Mouse (Mus musculus) embryonic facial prominence, embryonic 11.5 days (tissue): ENCODE results near the gene Borcs8. TPM values are rescaled to one million over a fixed set of nuclear protein-coding genes. Genes with fewer than 3 reads are reported as not detected.
A peak's percentile ranks its signal among the peaks of the same experiment; 100 is the strongest.

Experiments used
- ATAC-seq: fragments of 200-750 bp; cut with Nextera tagmentation; replicated peaks from 2 replicates; pipeline ENCODE4 v1.8.0; 2017; ENCODE audit warnings: low read depth; ENCODE audit not compliant: insufficient number of reproducible peaks, low FRiP score, low TSS enrichment
- DNase-seq: peaks from one replicate; pipeline ENCODE4 v3.0.0-alpha.2; 2015; ENCODE audit warnings: low spot score
- H3K27ac ChIP-seq: fragments of 300-500 bp; sonication (generic); replicated peaks from 2 replicates; pipeline ENCODE4 v1.5.1; 2014; ENCODE audit warnings: mild to moderate bottlenecking, low read depth, low read length, control low read depth
- H3K27me3 ChIP-seq: fragments of 300-500 bp; sonication (generic); 2 replicates; pipeline ENCODE4 v1.6.1; 2014; ENCODE audit warnings: mild to moderate bottlenecking, low read length, moderate library complexity, mixed read lengths; ENCODE audit not compliant: control insufficient read depth, insufficient read depth
- H3K36me3 ChIP-seq: fragments of 300-500 bp; sonication (generic); replicated peaks from 2 replicates; pipeline ENCODE4 v1.6.1; 2014; ENCODE audit warnings: low read depth, mild to moderate bottlenecking, low read length, moderate library complexity, mixed read lengths; ENCODE audit not compliant: control insufficient read depth, insufficient read depth
- H3K4me1 ChIP-seq: fragments of 300-500 bp; sonication (generic); 2 replicates; pipeline ENCODE4 v1.6.1; 2014; ENCODE audit warnings: low read length, mixed read lengths; ENCODE audit not compliant: control insufficient read depth, insufficient read depth
- H3K4me2 ChIP-seq: fragments of 300-500 bp; sonication (generic); 2 replicates; pipeline ENCODE4 v1.6.1; 2014; ENCODE audit warnings: low read depth, mild to moderate bottlenecking, control low read depth, low read length, moderate library complexity
- H3K4me3 ChIP-seq: fragments of 300-500 bp; sonication (generic); 2 replicates; pipeline ENCODE4 v1.5.1; 2014; ENCODE audit warnings: low read depth, low read length, control low read depth
- H3K9ac ChIP-seq: fragments of 300-500 bp; sonication (generic); replicated peaks from 2 replicates; pipeline ENCODE4 v1.6.1; 2014; ENCODE audit warnings: mild to moderate bottlenecking, control low read depth, low read length
- H3K9me3 ChIP-seq: fragments of 300-500 bp; sonication (generic); replicated peaks from 2 replicates; pipeline ENCODE4 v1.6.1; 2016; ENCODE audit warnings: mild to moderate bottlenecking, low read length, inconsistent platforms, mixed read lengths; ENCODE audit not compliant: control insufficient read depth
- whole genome bisulfite sequencing: fragments of 180-500 bp; shearing (Covaris S2); extraction: QIAGEN DNeasy Blood & Tissue Kit; methylation state at CpG from one replicate; pipeline ENCODE4 v1.1.7; 2014; 5-methylcytosine and 5-hydroxymethylcytosine counted together
- polyA plus RNA-seq: library from polyadenylated mRNA; unstranded; fragments of >200 nt; fragmentation: Nextera tagmentation; extraction: Ambion mirVana; gene quantifications from 2 replicates; pipeline ENCODE4 v1.2.1, GENCODE M21; 2014

Gene Borcs8
- 40.4 and 46.6 TPM in 2 replicates for polyA plus RNA-seq

GRCm38 (mm10) chr8:70139026-70139857 is at the start of gene Borcs8, which contains the start of the genes Rfxank and Mef2b:
Borcs8 (plus strand) TSS chr8:70139499.
Rfxank (minus strand) TSS chr8:70139154.
Mef2b (plus strand) TSS chr8:70139711.
- Histone ChIP-seq H3K27ac (peak within 1 kb of the TSS; percentile 57), H3K4me2 (peak within 1 kb of the TSS; percentile 81), H3K36me3 (peaks cover 7% of the 10 kb centered on the region), H3K27me3 (no peaks in the 10 kb centered on the region), H3K4me1 (peaks cover 5% of the 10 kb centered on the region), H3K9ac (peak within 1 kb of the TSS; percentile 83), H3K9me3 (no peaks in the 10 kb centered on the region), H3K4me3 (peak within 1 kb of the TSS; percentile 78)
- ATAC-seq (peak; percentile 93), DNase-seq (peak; percentile 100)
- under 1% methylated on average over 46 of the region's 46 CpGs for WGBS

- WGBS = 57% methylated on average over 8 of the region's 8 CpGs
- no peak for DNase-seq
Observed at GRCm38 (mm10) chr8:70092786-70093185, 46.5 kb upstream of the Borcs8 start.

GRCm38 (mm10) chr8:70099276-70099675 is 40.0 kb upstream of the Borcs8 start:
- DNase-seq = no peak
- Histone ChIP-seq H3K36me3 (no peaks in the 10 kb centered on the region; the same call in 1 of the 2 replicates), H3K4me2 (no peak overlapping the region), H3K27ac (no peak overlapping the region), H3K27me3 (no peaks in the 10 kb centered on the region), H3K9ac (no peak overlapping the region), H3K9me3 (no peaks in the 10 kb centered on the region; the same call in 1 of the 2 replicates), H3K4me3 (no peak overlapping the region), H3K4me1 (no peaks in the 10 kb centered on the region)
- no peak for ATAC-seq
- 76% methylated on average over 8 of the region's 8 CpGs for WGBS

More at GRCm38 (mm10) chr8:70092786-70093185, 46.5 kb upstream of the Borcs8 start:
- H3K27me3 ChIP-seq = peaks cover 22% of the 10 kb centered on the region
- ATAC-seq = no peak
- H3K4me2 ChIP-seq = no peak overlapping the region
- no peak overlapping the region for H3K9ac ChIP-seq
- H3K9me3 ChIP-seq = no peaks in the 10 kb centered on the region; the same call in 1 of the 2 replicates
- H3K4me1 ChIP-seq = 0 out of 2 replicates have a peak, but pooled peaks cover 4% of the 10 kb centered on the region
- H3K27ac ChIP-seq = no peak overlapping the region
- no peaks in the 10 kb centered on the region for H3K36me3 ChIP-seq
- H3K4me3 ChIP-seq = no peak overlapping the region

- no peak for DNase-seq
Observed at GRCm38 (mm10) chr8:70100241-70100640, 39.1 kb upstream of the Borcs8 start.

GRCm38 (mm10) chr8:70104506-70104905 is 34.8 kb upstream of the Borcs8 start:
- no peak overlapping the region for H3K4me2 ChIP-seq

More at GRCm38 (mm10) chr8:70100241-70100640, 39.1 kb upstream of the Borcs8 start:
- no peak overlapping the region for H3K27ac ChIP-seq
- no peak overlapping the region for H3K4me2 ChIP-seq
- H3K4me3 ChIP-seq = no peak overlapping the region
- 86% methylated on average over 8 of the region's 8 CpGs for WGBS
- ATAC-seq = no peak
- H3K9me3 ChIP-seq = no peaks in the 10 kb centered on the region; the same call in 1 of the 2 replicates
- H3K36me3 ChIP-seq = no peaks in the 10 kb centered on the region; the same call in 1 of the 2 replicates
- H3K9ac ChIP-seq = no peak overlapping the region
- no peaks in the 10 kb centered on the region for H3K4me1 ChIP-seq
- H3K27me3 ChIP-seq = no peaks in the 10 kb centered on the region

GRCm38 (mm10) chr8:70104922-70105321 is 34.4 kb upstream of the Borcs8 start:
- 82% methylated on average over 7 of the region's 7 CpGs for WGBS
- ATAC-seq (no peak), DNase-seq (no peak)
- Histone ChIP-seq H3K9ac (no peak overlapping the region), H3K27ac (no peak overlapping the region), H3K36me3 (no peaks in the 10 kb centered on the region), H3K4me1 (no peaks in the 10 kb centered on the region), H3K9me3 (no peaks in the 10 kb centered on the region), H3K4me2 (no peak overlapping the region), H3K4me3 (no peak overlapping the region), H3K27me3 (peaks cover 5% of the 10 kb centered on the region; the same call in 1 of the 2 replicates)

More at GRCm38 (mm10) chr8:70104506-70104905, 34.8 kb upstream of the Borcs8 start:
- H3K36me3 ChIP-seq = no peaks in the 10 kb centered on the region
- no peak overlapping the region for H3K4me3 ChIP-seq
- ATAC-seq (no peak), DNase-seq (no peak)
- H3K27me3 ChIP-seq = peaks cover 3% of the 10 kb centered on the region; the same call in 1 of the 2 replicates
- no peaks in the 10 kb centered on the region for H3K4me1 ChIP-seq
- no peaks in the 10 kb centered on the region for H3K9me3 ChIP-seq
- no peak overlapping the region for H3K9ac ChIP-seq
- H3K27ac ChIP-seq = no peak overlapping the region
- WGBS = 17% methylated on average over 6 of the region's 6 CpGs

GRCm38 (mm10) chr8:70110451-70110850 is 28.8 kb upstream of the Borcs8 start:
- H3K4me2 ChIP-seq = no peak overlapping the region
- 89% methylated on average over 2 of the region's 2 CpGs for WGBS
- no peak overlapping the region for H3K4me3 ChIP-seq
- ATAC-seq (no peak), DNase-seq (no peak)
- no peak overlapping the region for H3K27ac ChIP-seq
- no peaks in the 10 kb centered on the region for H3K36me3 ChIP-seq
- no peak overlapping the region for H3K9ac ChIP-seq
- H3K4me1 ChIP-seq = peaks cover 4% of the 10 kb centered on the region; the same call in 1 of the 2 replicates
- no peaks in the 10 kb centered on the region for H3K9me3 ChIP-seq
- H3K27me3 ChIP-seq = peaks cover 51% of the 10 kb centered on the region
